Mouse (Mus musculus) midbrain, embryonic 10.5 days (tissue): Measurements from ENCODE around the gene Ube2n. TPM values are rescaled to one million over a fixed set of nuclear protein-coding genes. Genes with fewer than 3 reads are reported as not detected.

Experiments
- DNase-seq: peaks from one replicate; pipeline ENCODE4 v3.0.0-alpha.2; 2017; ENCODE audit warnings: low spot score
- H3K27ac ChIP-seq: fragments of 300-500 bp; sonication (generic); replicated peaks from 2 replicates; pipeline ENCODE4 v1.5.1; 2016; ENCODE audit warnings: mild to moderate bottlenecking
- H3K27me3 ChIP-seq: fragments of 300-500 bp; sonication (generic); 2 replicates; pipeline ENCODE4 v1.6.1; 2016; ENCODE audit warnings: low read depth, mild to moderate bottlenecking; ENCODE audit not compliant: poor library complexity, severe bottlenecking
- H3K36me3 ChIP-seq: fragments of 300-500 bp; sonication (generic); 2 replicates; pipeline ENCODE4 v1.6.1; 2016; ENCODE audit warnings: mild to moderate bottlenecking, moderate library complexity
- H3K4me1 ChIP-seq: fragments of 300-500 bp; sonication (generic); 2 replicates; pipeline ENCODE4 v1.6.1; 2016
- H3K4me3 ChIP-seq: fragments of 300-500 bp; sonication (generic); 2 replicates; pipeline ENCODE4 v1.5.1; 2016; ENCODE audit warnings: mild to moderate bottlenecking, moderate library complexity
- H3K9me3 ChIP-seq: fragments of 300-500 bp; sonication (generic); replicated peaks from 2 replicates; pipeline ENCODE4 v1.6.1; 2016; ENCODE audit warnings: mild to moderate bottlenecking
- WGBS: fragments of 180-500 bp; shearing (Covaris S2); methylation state at CpG from one replicate; pipeline ENCODE4 v1.1.7; 2016; 5-methylcytosine and 5-hydroxymethylcytosine counted together
- microRNA-seq: library from miRNA; unstranded; fragments of <30 nt; microRNA quantifications from one replicate; pipeline ENCODE4, GENCODE M21; 2017
- polyA plus RNA-seq: library from polyadenylated mRNA; unstranded; fragments of >200 nt; fragmentation: Nextera tagmentation; extraction: Ambion mirVana; gene quantifications from 2 replicates; pipeline ENCODE4 v1.2.1, GENCODE M21; 2016

Gene Ube2n
- polyA plus RNA-seq, 1 experiment from 2014 or later: 483 TPM

- Histone ChIP-seq H3K9me3 (no peaks in the 10 kb centered on the region), H3K27ac (no peak overlapping the region), H3K4me3 (no peak overlapping the region), H3K4me1 (peaks cover 15% of the 10 kb centered on the region), H3K36me3 (no peaks in the 10 kb centered on the region), H3K27me3 (peaks cover 29% of the 10 kb centered on the region)
- 93% methylated on average over 6 of the region's 6 CpGs for WGBS
- no peak for DNase-seq
Measured at GRCm38 (mm10) chr10:95590196-95590595, 75.3 kb downstream of the Ube2n start.

- DNase-seq: no peak
- no peaks in the 10 kb centered on the region for H3K9me3 ChIP-seq
- peaks cover 25% of the 10 kb centered on the region for H3K4me1 ChIP-seq
- peaks cover 29% of the 10 kb centered on the region for H3K27me3 ChIP-seq
- no peak overlapping the region for H3K27ac ChIP-seq
- no peak overlapping the region for H3K4me3 ChIP-seq
- H3K36me3 ChIP-seq: no peaks in the 10 kb centered on the region
- WGBS: 88% methylated on average over 4 of the region's 4 CpGs
Measured at GRCm38 (mm10) chr10:95591257-95591656, 76.3 kb downstream of the Ube2n start.

GRCm38 (mm10) chr10:95594414-95594813, 79.5 kb downstream of the Ube2n start:
- WGBS: 40% methylated on average over 11 of the region's 11 CpGs
- DNase-seq: no peak
- Histone ChIP-seq H3K9me3 (no peaks in the 10 kb centered on the region; the same call in 1 of the 2 replicates), H3K36me3 (no peaks in the 10 kb centered on the region), H3K27ac (peak overlapping the region; percentile 64; the same call in 1 of the 2 replicates), H3K27me3 (peaks cover 55% of the 10 kb centered on the region), H3K4me3 (no peak overlapping the region), H3K4me1 (peaks cover 38% of the 10 kb centered on the region)

Small RNA genes lying within 50 kb of the gene (microRNA-seq; reads per million reads assigned to microRNA genes)
- gene Mir3058: 36.5 reads per million, percentile 37 among the genes with 10 or more reads in this experiment

Other genes starting within 250 kb of the Ube2n start
- gene Cradd, start 191.0 kb upstream of the Ube2n start, polyA plus RNA-seq: 14.4 and 15.2 TPM in 2 replicates
- 27.9 and 30.4 TPM in 2 replicates for gene Socs2, start 98.0 kb upstream of the Ube2n start, polyA plus RNA-seq
- gene Mrpl42, start 13.2 kb upstream of the Ube2n start, polyA plus RNA-seq: 380 and 398 TPM in 2 replicates
- 90.8 and 91.5 TPM in 2 replicates for gene Nudt4, start 49.0 kb downstream of the Ube2n start, polyA plus RNA-seq
- not detected in 2 replicates for gene Anapc15-ps, start 158.3 kb downstream of the Ube2n start, polyA plus RNA-seq